Mouse (Mus musculus): ENCODE results near the gene Fbll1.

GRCm38 (mm10) chr11:35760001-35760626, 38.6 kb downstream of the Fbll1 start:
- no peak for TF ChIP-seq CTCF (IDR thresholded peaks at IDR 0.05; ENCODE audit: insufficient read depth, low read length)
- no peak for TF ChIP-seq POLR2A (IDR thresholded peaks at IDR 0.05; ENCODE audit: borderline replicate concordance, extremely low read depth, low read depth, low read length)

Data from lung, adult 2 months (tissue).